Mouse (Mus musculus) lung, postnatal 4 days (tissue): ENCODE data around the gene Heph.
"Not testable (repeated sequence)": the region's sequence is repeated elsewhere in the genome, so short reads cannot be mapped to it uniquely, and the experiment has no call there.

Source experiments
- DNase-seq, 2 experiments: peaks; one replicate each; pipeline ENCODE4 v3.0.0; 2021

The Heph gene

DNA sequence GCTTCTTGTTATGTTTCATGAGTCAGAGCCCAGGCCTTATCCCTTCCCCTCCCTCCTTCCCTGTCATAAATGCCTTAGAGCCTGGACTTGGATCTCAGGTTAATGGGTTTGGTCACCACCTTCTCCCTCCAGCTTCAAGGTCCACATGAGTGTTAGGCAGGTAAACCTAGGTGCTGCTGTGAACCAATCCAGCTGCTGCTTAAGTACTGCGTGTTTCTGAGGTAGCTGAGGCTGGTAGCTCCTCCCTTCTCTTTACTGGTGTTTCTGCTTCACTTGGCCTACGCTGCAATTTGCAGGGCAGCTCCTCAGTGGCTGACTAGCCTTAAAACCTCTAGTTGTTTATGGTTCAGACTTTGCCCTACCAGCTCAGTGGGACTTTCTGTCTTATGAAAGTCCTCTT, at the start of gene Heph:
Gene Heph (plus strand): TSS at position 211 of the 400 bp plus-strand sequence.
- no peak for DNase-seq

- not testable (repeated sequence) for DNase-seq
These were observed 39.8 kb upstream of the Heph start for GRCm38 (mm10) chrX:96415351-96415750.

GRCm38 (mm10) chrX:96416970-96417369, 38.2 kb upstream of the Heph start:
- no peak for DNase-seq

- DNase-seq, result no peak
These were observed 37.4 kb upstream of the Heph start for GRCm38 (mm10) chrX:96417733-96418132.

DNA sequence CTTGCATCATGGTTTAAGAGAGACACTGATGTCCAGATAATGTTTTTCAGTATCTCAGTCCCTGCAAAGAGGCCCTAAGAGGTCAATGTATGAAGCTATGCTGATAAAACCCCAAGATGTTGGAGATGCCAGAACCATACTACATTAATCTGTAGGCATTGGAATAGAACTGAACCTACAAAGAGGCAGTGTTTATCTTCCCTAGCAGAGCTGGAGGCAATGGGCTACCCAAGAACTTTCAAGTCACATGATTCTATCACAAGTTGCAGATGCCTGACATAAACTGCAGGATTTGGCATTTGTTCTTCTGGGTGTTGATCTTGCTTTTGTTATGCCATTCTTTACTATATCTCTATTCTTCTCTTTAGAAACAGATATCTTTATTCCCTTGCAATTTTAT, 35.8 kb upstream of the Heph start:
- no peak for DNase-seq

DNA sequence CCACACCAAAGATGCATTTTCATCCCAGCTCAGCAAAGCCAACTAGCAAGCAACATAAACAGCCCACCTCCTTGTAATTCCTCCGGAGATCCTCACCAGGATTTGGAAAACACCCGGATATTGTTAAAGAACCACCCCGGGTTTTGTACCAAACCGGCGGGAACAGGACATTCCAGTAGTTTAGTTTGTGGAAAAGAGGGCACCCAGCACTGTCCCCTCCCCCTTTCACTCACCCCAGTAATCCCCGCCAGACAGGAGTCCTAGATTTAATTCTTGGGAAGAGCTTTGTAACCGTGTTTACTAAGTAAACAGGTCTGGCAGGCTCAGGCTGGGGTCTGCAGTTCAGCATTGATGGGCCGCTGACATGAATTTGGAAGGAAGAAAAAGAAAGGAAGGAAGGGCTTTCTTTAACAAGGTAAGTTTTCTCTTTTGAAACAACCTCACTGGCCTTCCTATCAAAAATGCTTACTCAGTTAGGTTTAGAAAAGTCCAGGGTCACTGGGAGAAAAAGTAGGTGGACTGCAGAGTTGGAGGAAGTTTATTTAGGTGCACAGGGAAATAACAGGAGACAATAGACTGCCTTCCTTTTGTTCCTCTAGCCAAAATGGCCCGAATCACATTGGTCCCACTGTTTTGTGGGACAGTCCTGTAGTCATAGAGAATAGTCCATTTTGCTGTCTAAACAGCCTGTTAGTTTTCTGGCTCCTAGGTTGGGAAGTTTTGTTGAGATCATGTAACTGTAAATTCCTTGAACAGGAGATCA, 1.2 kb downstream of the Heph start, which contains the start of gene Hsf3:
Gene Hsf3 (minus strand): TSS at position 94 of the 763 bp plus-strand sequence.
- DNase-seq, result peak; percentile 24 to 35

- no peak for DNase-seq
These were observed 46.4 kb downstream of the Heph start for GRCm38 (mm10) chrX:96501580-96501979.
